Mouse (Mus musculus) CH12.LX (cell line): ENCODE results near the gene Lrtm2. TPM values are rescaled to one million over a fixed set of nuclear protein-coding genes. Genes with fewer than 3 reads are reported as not detected.
"Not testable (repeated sequence)": the region's sequence is repeated elsewhere in the genome, so short reads cannot be mapped to it uniquely, and the experiment has no call there.

Experiments
- DNase-seq: peaks from one replicate; pipeline ENCODE4 v3.0.0-alpha.2; 2013; ENCODE audit errors: extremely low read depth
- H3K27ac ChIP-seq: 2 replicates; pipeline ENCODE4 v1.5.1; 2012; ENCODE audit warnings: low read depth, mild to moderate bottlenecking, control low read depth, moderate library complexity; ENCODE audit not compliant: insufficient read depth
- H3K27me3 ChIP-seq: replicated peaks from 2 replicates; pipeline ENCODE3; 2012; ENCODE audit warnings: inconsistent platforms
- H3K36me3 ChIP-seq, 2 experiments: replicated peaks in 1 of 2; 2 replicates each; pipeline versions ENCODE3 to v1.6.1; 2012; ENCODE audit warnings: inconsistent platforms in 1 of 2, low read length in 1 of 2, mild to moderate bottlenecking in 1 of 2, mixed read lengths in 1 of 2, moderate library complexity in 1 of 2; ENCODE audit not compliant: control insufficient read depth in 1 of 2, insufficient read depth in 1 of 2
- H3K4me1 ChIP-seq, 2 experiments: 2 replicates each; pipeline ENCODE4 v1.6.1; 2012; ENCODE audit warnings: inconsistent platforms in 1 of 2, moderate library complexity in 1 of 2; ENCODE audit not compliant: insufficient read depth in 2 of 2, control insufficient read depth in 1 of 2
- H3K4me2 ChIP-seq: 2 replicates; pipeline ENCODE4 v1.6.1; 2012; ENCODE audit warnings: low read depth, mild to moderate bottlenecking, control low read depth; ENCODE audit not compliant: poor library complexity, insufficient read depth, severe bottlenecking
- H3K4me3 ChIP-seq, 3 experiments: fragments of 150-350 bp in 1 of 3; sonication (generic) in 1 of 3; replicated peaks in 1 of 3; 2 replicates each; pipeline versions ENCODE3 to v1.5.1; 2011 to 2012; ENCODE audit warnings: low read depth in 2 of 3, low read length in 2 of 3, mild to moderate bottlenecking in 2 of 3, moderate library complexity in 2 of 3, control low read depth in 1 of 3, improper control_type of control experiment in 1 of 3, inconsistent platforms in 1 of 3, mixed read lengths in 1 of 3; ENCODE audit not compliant: poor library complexity in 1 of 3
- H3K79me2 ChIP-seq: replicated peaks from 2 replicates; pipeline ENCODE4 v1.6.1; 2012; ENCODE audit warnings: mild to moderate bottlenecking, moderate library complexity; ENCODE audit not compliant: control insufficient read depth, poor library complexity, insufficient read depth, severe bottlenecking; ENCODE audit errors: extremely low read depth
- H3K9ac ChIP-seq: 2 replicates; pipeline ENCODE4 v1.6.1; 2012; ENCODE audit warnings: low read depth, mild to moderate bottlenecking, control low read depth, moderate library complexity; ENCODE audit not compliant: insufficient read depth
- H3K9me3 ChIP-seq: replicated peaks from 2 replicates; pipeline ENCODE3; 2012; ENCODE audit warnings: low read length, inconsistent platforms, mixed read lengths
- HCFC1 ChIP-seq: IDR thresholded peaks from 2 replicates; pipeline ENCODE4 v1.6.1; 2012; ENCODE audit warnings: low read depth, mild to moderate bottlenecking, inconsistent platforms, low read length, improper control_type of control experiment
- JUN ChIP-seq: IDR thresholded peaks from 2 replicates; pipeline ENCODE4 v1.6.1; 2011; ENCODE audit warnings: low read depth, mild to moderate bottlenecking, low read length, improper control_type of control experiment, moderate library complexity; ENCODE audit not compliant: insufficient read depth
- MAFK ChIP-seq: IDR thresholded peaks from 2 replicates; pipeline ENCODE4 v1.6.1; 2011; ENCODE audit warnings: low read length, improper control_type of control experiment; ENCODE audit not compliant: insufficient replicate concordance
- POLR2A ChIP-seq: IDR thresholded peaks from 2 replicates; pipeline ENCODE4 v1.6.1; 2011; ENCODE audit warnings: low read depth, mild to moderate bottlenecking, improper control_type of control experiment, low read length
- RAD21 ChIP-seq: IDR thresholded peaks from 2 replicates; pipeline ENCODE4 v1.6.1; 2011; ENCODE audit warnings: low read depth, mild to moderate bottlenecking, low read length, improper control_type of control experiment, moderate library complexity
- RCOR1 ChIP-seq: conservative IDR thresholded peaks from 2 replicates; pipeline ENCODE4 v1.6.1; 2012; ENCODE audit warnings: low read depth, mild to moderate bottlenecking, inconsistent platforms, low read length, improper control_type of control experiment
- SMC3 ChIP-seq: IDR thresholded peaks from 2 replicates; pipeline ENCODE4 v1.6.1; 2011; ENCODE audit warnings: low read depth, low read length, improper control_type of control experiment
- ZMIZ1 ChIP-seq: IDR thresholded peaks from 2 replicates; pipeline ENCODE4 v1.6.1; 2012; ENCODE audit warnings: low read depth, mild to moderate bottlenecking, inconsistent platforms, low read length, improper control_type of control experiment
- dilution Hi-C: fragments of 300-500 bp; cut with MboI; formaldehyde crosslinking; loops from 2 replicates; pipeline ENCODE4 v1.14.3; 2020; ENCODE audit warnings: low sequenced_read_pairs; ENCODE audit not compliant: extremely low pct_unique_long_range_greater_than_20kb, extremely low pct_ligation_motif_present
- in situ Hi-C: fragments of 300-500 bp; cut with MboI; formaldehyde crosslinking; loops from 3 replicates; pipeline ENCODE4 v1.14.3; 2019; ENCODE audit warnings: low sequenced_read_pairs, low pct_ligation_motif_present, low pct_unique_long_range_greater_than_20kb, mixed read lengths
- polyA plus RNA-seq: library from polyadenylated mRNA; unstranded; fragments of >175 nt; gene quantifications from 2 replicates; pipeline ENCODE4 v1.2.1, GENCODE M21; 2012; ENCODE audit warnings: low read depth; ENCODE audit not compliant: insufficient read length
- total RNA-seq, 2 experiments: library from RNA; depleted of rRNA; stranded (reverse); fragments of 300-350 nt in 1 of 2; fragments of >200 nt in 1 of 2; gene quantifications; 2 replicates each; pipeline ENCODE4 v1.2.3; 2012 to 2014

Gene Lrtm2
- total and polyA plus RNA-seq, 3 experiments = not detected

GRCm38 (mm10) chr6:119367382-119367781 lies 36.8 kb upstream of the Lrtm2 start:
- no peak overlapping the region for H3K4me3 ChIP-seq
- dilution Hi-C loops = no loop called here
- H3K27me3 ChIP-seq = no peaks in the 10 kb centered on the region
- no peaks in the 10 kb centered on the region for H3K4me1 ChIP-seq
- TF ChIP-seq HCFC1 (no peak), ZMIZ1 (no peak)
- TF ChIP-seq, all 38 proteins: peak for 0
- Histone ChIP-seq H3K36me3 (peaks cover 30 to 64% of the 10 kb centered on the region in 2 experiments), H3K9me3 (no peaks in the 10 kb centered on the region), H3K79me2 (peaks cover 4% of the 10 kb centered on the region), H3K27ac (no peak overlapping the region), H3K9ac (no peak overlapping the region), H3K4me2 (no peak overlapping the region)
- in situ Hi-C loops = no loop called here
- DNase-seq = no peak

DNA sequence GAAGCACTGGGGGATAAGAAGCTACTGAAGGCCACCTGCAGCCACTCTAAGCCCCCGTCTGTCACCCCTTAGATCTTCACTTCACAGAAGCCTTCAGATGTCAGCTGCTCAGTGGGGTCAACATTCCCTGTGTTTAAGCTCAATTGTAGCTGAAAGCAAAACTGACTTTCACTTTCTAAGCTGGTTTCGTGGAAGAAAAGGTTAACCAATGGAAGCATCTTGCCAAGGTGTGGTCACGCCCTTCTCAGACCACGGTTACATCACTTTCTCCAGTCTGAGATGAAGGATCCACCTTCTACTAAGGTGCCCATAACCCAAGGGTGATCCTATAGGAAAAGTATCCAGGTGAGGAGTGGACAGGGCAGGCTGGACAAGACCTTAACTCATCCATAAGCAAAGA lies 36.2 kb upstream of the Lrtm2 start:
- dilution Hi-C loops, H3K27ac ChIP-seq: not testable (repeated sequence)

DNA sequence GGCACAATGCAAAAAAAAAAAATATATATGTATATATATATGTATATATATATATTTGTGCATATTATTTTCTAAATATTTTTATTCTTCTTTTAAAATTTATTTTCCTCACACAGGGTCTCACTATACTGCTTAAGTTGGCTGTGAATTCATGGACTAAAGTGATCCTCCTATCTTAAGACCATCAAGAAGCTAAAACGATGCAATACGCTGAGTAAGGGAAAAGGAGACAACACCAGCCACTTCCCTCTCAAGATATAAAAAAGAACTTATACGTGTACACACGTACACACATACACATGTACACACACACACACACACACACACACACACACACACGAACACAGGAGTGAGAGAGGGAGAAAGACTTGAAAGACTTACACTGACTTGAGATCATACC lies 33.0 kb upstream of the Lrtm2 start:
- H3K4me2 ChIP-seq = no peak overlapping the region
- no peak overlapping the region for H3K27ac ChIP-seq
- TF ChIP-seq RCOR1 (no peak), POLR2A (no peak), SMC3 (no peak), MAFK (peak; percentile 62; the same call in 1 of the 2 replicates), RAD21 (no peak), JUN (no peak)
- H3K4me3 ChIP-seq = no peak overlapping the region
- no peaks in the 10 kb centered on the region for H3K9me3 ChIP-seq
- H3K9ac ChIP-seq = no peak overlapping the region
- H3K27me3 ChIP-seq = no peaks in the 10 kb centered on the region
- H3K36me3 ChIP-seq = peaks cover 43 to 82% of the 10 kb centered on the region in 2 experiments
- in situ Hi-C loops = no loop called here
- dilution Hi-C loops = no loop called here
- no peaks in the 10 kb centered on the region for H3K4me1 ChIP-seq
- H3K79me2 ChIP-seq = no peaks in the 10 kb centered on the region; the same call in none of the 2 replicates
- no peak for DNase-seq

More for the DNA sequence above, 36.2 kb upstream of the Lrtm2 start:
- H3K79me2 ChIP-seq, H3K9me3 ChIP-seq, H3K4me2 ChIP-seq, DNase-seq, H3K4me1 ChIP-seq, H3K9ac ChIP-seq, H3K4me3 ChIP-seq, H3K27me3 ChIP-seq, in situ Hi-C loops: not testable (repeated sequence)
- H3K36me3 ChIP-seq = peaks cover 31 to 65% of the 10 kb centered on the region in 2 experiments
